Mouse (Mus musculus) kidney, adult 2 months (tissue): ENCODE results near the gene Stx19. TPM values are rescaled to one million over a fixed set of nuclear protein-coding genes. Genes with fewer than 3 reads are reported as not detected.
A peak's percentile ranks its signal among the peaks of the same experiment; 100 is the strongest.

Experiments
- DNase-seq: peaks from one replicate; pipeline ENCODE4 v3.0.0; 2021
- H3K27ac ChIP-seq: fragments of 200-500 bp; 2 replicates; pipeline ENCODE4 v1.5.1; 2012; ENCODE audit warnings: low read depth, low read length, control low read depth, inconsistent platforms; ENCODE audit not compliant: insufficient read depth
- H3K27me3 ChIP-seq: fragments of 200-500 bp; replicated peaks from 2 replicates; pipeline ENCODE4 v1.6.1; 2012; ENCODE audit warnings: mild to moderate bottlenecking, moderate library complexity, low read length, inconsistent platforms; ENCODE audit not compliant: control insufficient read depth, insufficient read depth
- H3K36me3 ChIP-seq: fragments of 200-500 bp; 2 replicates; pipeline ENCODE4 v1.6.1; 2012; ENCODE audit warnings: mild to moderate bottlenecking, moderate library complexity, low read length, inconsistent platforms; ENCODE audit not compliant: control insufficient read depth, insufficient read depth
- H3K4me1 ChIP-seq: fragments of 200-500 bp; 2 replicates; pipeline ENCODE4 v1.6.1; 2011; ENCODE audit warnings: low read length; ENCODE audit not compliant: control insufficient read depth, insufficient read depth
- H3K4me3 ChIP-seq: fragments of 200-500 bp; 2 replicates; pipeline ENCODE4 v1.5.1; 2011; ENCODE audit warnings: mild to moderate bottlenecking, low read depth, low read length, control low read depth; ENCODE audit not compliant: insufficient read depth
- CTCF ChIP-seq: fragments of 200-500 bp; conservative IDR thresholded peaks from 2 replicates; pipeline ENCODE4 v1.5.1; 2011; ENCODE audit warnings: low read depth, mild to moderate bottlenecking, control low read depth, low read length, moderate library complexity, mixed read lengths; ENCODE audit not compliant: insufficient read depth, insufficient read length
- POLR2A ChIP-seq: fragments of 200-500 bp; IDR thresholded peaks from one replicate; pipeline ENCODE4 v1.6.1; 2011; ENCODE audit warnings: low read depth, low read length, control low read depth
- WGBS: fragments of 180-500 bp; shearing (Covaris S2); methylation state at CpG from one replicate; pipeline ENCODE4 v1.1.7; 2018; 5-methylcytosine and 5-hydroxymethylcytosine counted together
- polyA plus RNA-seq: library from polyadenylated mRNA; depleted of rRNA; stranded (reverse); fragments of >200 nt; gene quantifications from 2 replicates; pipeline ENCODE4 v1.2.3, GENCODE M21; 2012; rRNA removed

Gene Stx19
- polyA plus RNA-seq = not detected in 2 replicates

DNA sequence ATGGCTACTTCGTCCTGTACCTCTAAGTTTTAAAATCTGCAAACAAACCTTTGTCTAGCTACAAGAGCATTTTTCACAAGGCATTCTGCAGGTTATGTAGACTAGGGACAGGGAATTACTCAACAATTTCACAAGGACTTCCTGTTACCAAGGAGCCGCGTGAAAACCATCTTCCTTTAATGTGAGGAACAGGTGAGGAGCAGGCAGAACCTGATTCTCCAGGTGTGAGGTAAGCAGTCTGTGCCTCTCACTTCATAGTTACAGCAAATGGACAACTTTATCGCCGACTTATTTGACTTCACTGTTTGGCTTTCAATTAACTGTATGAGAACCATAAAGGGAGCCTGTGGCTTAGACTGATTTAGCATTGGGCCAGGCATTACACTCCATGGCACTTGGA, at the start of gene Stx19:
Gene Stx19 (plus strand): TSS at position 186 of the 400 bp plus-strand sequence.
- DNase-seq = no peak
- H3K4me1 ChIP-seq = no peaks in the 10 kb centered on the region
- WGBS = 69% methylated on average over 5 of the region's 5 CpGs
- no peak within 1 kb of the TSS for H3K27ac ChIP-seq
- H3K36me3 ChIP-seq = no peaks in the 10 kb centered on the region
- no peak for TF ChIP-seq CTCF
- no peak for TF ChIP-seq POLR2A
- no peak within 1 kb of the TSS for H3K4me3 ChIP-seq
- H3K27me3 ChIP-seq = no peaks in the 10 kb centered on the region

DNA sequence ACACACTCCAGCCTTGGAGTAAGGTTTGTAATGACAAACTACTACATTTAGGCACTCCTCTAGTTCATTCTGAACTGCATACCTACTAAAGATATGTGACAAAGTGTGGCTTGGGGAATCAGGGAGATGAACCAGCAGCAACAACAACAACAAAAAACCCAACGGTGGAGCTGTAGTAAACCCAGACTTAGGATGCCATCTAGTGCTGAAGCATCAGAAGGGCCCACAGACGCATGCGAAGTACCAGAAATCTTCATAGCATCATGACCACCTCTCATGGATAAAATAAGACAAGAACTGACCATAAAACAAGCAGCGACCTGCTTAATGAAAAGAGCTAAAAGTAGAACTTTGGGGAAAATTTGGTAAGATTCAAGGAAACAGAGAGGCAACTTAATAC, 41.0 kb upstream of the Stx19 start:
- WGBS = 81% methylated on average over 4 of the region's 4 CpGs
- H3K36me3 ChIP-seq = no peaks in the 10 kb centered on the region
- no peaks in the 10 kb centered on the region for H3K27me3 ChIP-seq
- DNase-seq = no peak
- no peak overlapping the region for H3K4me3 ChIP-seq
- H3K27ac ChIP-seq = no peak overlapping the region
- H3K4me1 ChIP-seq = no peaks in the 10 kb centered on the region
- TF ChIP-seq CTCF (no peak; the same call in 1 of the 2 replicates), POLR2A (no peak)

DNA sequence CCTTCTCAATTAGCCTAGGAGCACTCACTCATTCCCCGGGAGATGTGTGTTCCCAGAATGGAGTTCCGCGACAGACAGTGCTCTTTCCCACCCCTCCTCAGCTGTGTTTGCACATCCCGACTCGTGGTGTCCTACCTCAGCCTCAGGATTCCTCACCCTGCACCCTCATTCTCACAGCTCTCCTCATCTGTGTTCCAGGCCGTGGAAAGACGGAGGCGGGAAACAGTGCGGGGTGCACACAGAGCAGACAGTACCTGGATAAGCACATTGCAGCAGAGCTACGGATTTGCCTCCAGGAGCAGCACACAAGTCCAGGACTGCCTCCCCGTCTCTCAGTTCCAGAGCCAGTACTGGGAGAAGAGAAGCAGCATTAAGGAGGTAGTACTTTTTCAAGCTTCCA, 38.4 kb upstream of the Stx19 start:
- Histone ChIP-seq H3K4me3 (no peak overlapping the region), H3K36me3 (no peaks in the 10 kb centered on the region), H3K27me3 (no peaks in the 10 kb centered on the region), H3K27ac (no peak overlapping the region), H3K4me1 (no peaks in the 10 kb centered on the region)
- TF ChIP-seq CTCF (no peak), POLR2A (no peak)
- no peak for DNase-seq
- 95% methylated on average over 11 of the region's 11 CpGs for whole genome bisulfite sequencing

DNA sequence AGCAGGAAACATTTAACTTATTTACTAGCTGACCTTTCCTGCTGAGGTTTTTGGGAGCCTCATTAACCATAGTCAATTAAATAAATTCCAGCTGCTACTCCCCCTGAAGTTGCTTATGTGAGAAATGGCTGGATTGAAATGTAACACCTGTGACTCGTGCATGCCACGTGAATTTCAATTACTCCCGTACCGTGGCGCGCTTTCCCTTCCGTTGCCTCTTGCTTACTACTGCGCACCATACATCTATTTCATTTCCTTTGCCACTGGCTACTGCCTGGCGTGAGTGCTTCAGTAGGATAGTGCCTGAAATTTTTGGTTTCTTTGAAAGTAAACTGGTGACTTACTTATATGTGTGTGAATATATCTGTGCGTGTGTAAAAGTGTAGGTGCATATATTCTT, 36.2 kb upstream of the Stx19 start:
- TF ChIP-seq POLR2A (no peak), CTCF (no peak)
- Histone ChIP-seq H3K36me3 (no peaks in the 10 kb centered on the region), H3K4me1 (no peaks in the 10 kb centered on the region), H3K27me3 (no peaks in the 10 kb centered on the region), H3K27ac (no peak overlapping the region), H3K4me3 (no peak overlapping the region)
- 53% methylated on average over 10 of the region's 10 CpGs for WGBS
- no peak for DNase-seq

DNA sequence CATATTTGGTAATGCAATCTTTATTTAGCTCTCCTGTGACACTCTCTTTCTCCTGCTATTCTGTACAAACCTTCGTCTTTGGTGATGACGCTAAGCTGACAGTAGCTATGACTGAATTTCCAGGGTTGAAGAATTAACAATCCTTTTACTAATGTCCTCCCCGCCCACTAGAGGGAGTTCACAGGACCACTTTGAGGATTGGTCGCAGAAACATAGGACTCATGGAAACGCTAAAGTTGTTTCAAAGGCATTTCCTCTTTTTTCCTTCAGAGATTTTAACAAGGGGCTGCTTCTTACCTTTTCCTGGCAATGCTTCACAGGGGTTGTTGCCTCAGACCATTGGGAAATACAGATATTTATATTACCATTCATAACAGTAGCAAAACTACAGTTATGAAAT, 32.2 kb upstream of the Stx19 start:
- Histone ChIP-seq H3K4me1 (peaks cover 7% of the 10 kb centered on the region; the same call in 1 of the 2 replicates), H3K4me3 (no peak overlapping the region), H3K36me3 (no peaks in the 10 kb centered on the region), H3K27me3 (no peaks in the 10 kb centered on the region), H3K27ac (no peak overlapping the region)
- WGBS = 42% methylated on average over 5 of the region's 5 CpGs
- TF ChIP-seq CTCF (peak; percentile 33), POLR2A (no peak)
- DNase-seq = peak; percentile 27

DNA sequence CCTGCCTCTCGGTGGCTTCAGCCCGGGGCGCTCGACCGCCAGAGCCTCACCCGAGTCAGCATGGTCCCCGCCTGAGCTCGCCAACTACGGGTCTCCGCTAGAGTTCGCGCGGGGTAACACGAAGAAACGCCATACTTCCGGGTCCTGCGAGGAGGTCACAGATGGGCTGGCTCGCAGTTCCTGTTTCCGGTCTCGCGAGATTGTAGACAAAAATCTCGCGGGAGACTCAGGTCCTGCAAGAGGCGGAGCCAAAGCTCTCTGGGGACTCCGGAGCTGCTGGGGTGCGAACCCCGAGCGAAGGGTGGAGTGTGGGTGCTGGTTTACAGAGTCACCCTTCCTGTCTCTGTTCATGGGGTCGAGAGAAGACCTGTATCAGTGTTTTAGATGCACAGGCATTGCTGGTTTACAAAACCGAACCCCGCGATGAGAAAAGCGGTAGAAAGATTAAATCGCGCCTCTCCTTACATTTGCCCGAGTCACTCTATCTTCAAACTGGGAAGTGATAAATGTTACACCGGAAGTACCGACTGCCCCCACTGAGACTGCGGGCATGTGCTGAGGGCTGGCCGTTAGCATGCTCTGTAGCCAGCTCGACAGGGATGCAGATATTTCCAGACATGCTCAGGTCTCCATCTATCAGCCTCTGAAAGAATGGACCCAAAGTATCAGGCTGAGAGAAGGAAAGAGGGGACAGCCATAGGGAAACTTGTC, 27.7 kb upstream of the Stx19 start, which contains the start of gene Nsun3:
Gene Nsun3 (minus strand): TSS at position 198 of the 711 bp plus-strand sequence.
- no peak for TF ChIP-seq CTCF
- TF ChIP-seq POLR2A = peak; percentile 62
- peak; percentile 98 for DNase-seq
- no peaks in the 10 kb centered on the region for H3K27me3 ChIP-seq
- no peaks in the 10 kb centered on the region for H3K36me3 ChIP-seq
- peak within 1 kb of the TSS; percentile 87 for H3K27ac ChIP-seq
- peaks cover 9% of the 10 kb centered on the region; the same call in 1 of the 2 replicates for H3K4me1 ChIP-seq
- WGBS = 2% methylated on average over 41 of the region's 41 CpGs
- H3K4me3 ChIP-seq = peak within 1 kb of the TSS; percentile 99

DNA sequence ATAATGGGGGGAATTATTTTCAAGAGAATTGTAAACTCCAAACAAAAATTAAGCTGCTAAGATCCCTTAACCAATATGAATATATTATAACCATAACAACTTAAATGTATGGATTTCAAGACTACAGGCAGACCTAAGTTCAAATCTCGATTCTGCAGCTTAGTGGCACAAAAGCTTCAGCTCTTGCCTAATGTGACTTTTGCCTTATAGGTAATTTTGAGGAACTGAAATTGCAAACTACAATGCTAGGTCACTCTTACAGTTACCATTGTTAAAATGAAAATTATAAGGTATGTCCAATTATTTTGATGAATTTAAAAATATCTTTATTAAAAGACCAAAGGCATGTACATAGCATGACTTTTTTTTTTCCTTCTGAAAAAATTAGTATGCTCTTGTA, 17.9 kb upstream of the Stx19 start:
- Histone ChIP-seq H3K27ac (no peak overlapping the region), H3K36me3 (no peaks in the 10 kb centered on the region), H3K27me3 (no peaks in the 10 kb centered on the region), H3K4me1 (no peaks in the 10 kb centered on the region), H3K4me3 (no peak overlapping the region)
- DNase-seq = no peak
- 79% methylated on average over 1 of the region's 1 CpGs for WGBS
- TF ChIP-seq CTCF (no peak), POLR2A (no peak)
